Mouse (Mus musculus) liver, embryonic 14.5 days (tissue): ENCODE results near the gene Capn2.

Source experiments
- CTCF ChIP-seq: IDR thresholded peaks from 2 replicates; pipeline ENCODE4 v1.5.1; 2016; ENCODE audit warnings: antibody characterized with exemption, low read depth, control low read depth
- EP300 ChIP-seq: IDR thresholded peaks from 2 replicates; pipeline ENCODE4 v1.6.1; 2016; ENCODE audit warnings: antibody characterized with exemption, low read depth

GRCm38 (mm10) chr1:182509110-182509797 lies 8.2 kb downstream of the Capn2 start:
- TF ChIP-seq CTCF (no peak), EP300 (no peak)
